Mouse (Mus musculus) CD4-positive, CD25-positive, alpha-beta regulatory T cell, adult 2 months (primary cell): ENCODE results near the gene Dars2.
A peak's percentile ranks its signal among the peaks of the same experiment; 100 is the strongest.

Source experiments
- DNase-seq: peaks from one replicate; pipeline ENCODE4 v3.0.0-alpha.2; 2012; ENCODE audit warnings: low read depth, low spot score

Gene Dars2

DNA sequence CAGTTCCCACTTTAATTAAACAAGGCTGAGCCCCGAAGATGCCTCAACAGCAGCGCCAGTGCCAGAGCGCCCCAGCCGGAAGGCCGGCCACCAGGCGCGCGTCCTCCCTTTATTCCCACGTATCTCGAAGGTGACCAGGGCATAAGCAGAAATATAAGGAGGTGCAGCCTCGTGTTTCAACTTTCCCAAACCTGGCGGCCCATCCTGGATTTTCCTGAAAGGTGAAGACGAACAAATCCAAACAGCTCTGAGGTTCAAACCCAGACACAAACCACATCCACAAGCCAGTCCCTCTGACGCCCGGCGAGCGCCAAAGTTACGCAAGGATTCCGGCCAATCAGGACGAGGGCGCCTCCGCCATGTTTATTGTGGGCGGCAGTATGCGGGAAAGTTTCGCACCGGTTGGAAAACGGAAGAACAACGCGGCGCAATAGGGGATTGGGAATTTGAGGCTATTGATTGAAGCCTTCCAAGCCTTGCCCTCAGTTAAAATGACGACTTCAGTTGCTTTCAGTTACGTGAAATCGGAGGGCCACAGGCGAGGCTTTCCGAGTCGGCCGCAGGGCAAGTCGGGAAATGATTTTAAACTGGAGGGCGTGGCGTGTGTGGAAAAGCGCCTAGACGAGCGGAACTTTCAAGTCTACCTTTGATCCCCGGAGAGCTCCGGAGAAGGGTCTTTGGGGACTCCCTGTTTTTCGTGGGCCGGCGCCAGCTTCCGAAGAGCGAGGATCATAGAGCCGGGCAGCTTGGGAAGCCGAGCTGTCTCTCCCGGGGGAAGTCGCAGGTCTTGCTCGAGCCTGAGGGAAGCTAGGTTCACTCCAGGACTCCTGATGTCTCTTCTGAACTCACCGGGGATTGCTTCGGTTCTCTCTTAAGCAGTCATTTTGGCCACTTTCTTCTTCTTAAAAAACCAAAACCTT lies at the start of gene Dars2, which contains the start of gene Cenpl:
TSS of gene Dars2 (minus strand) at position 307 of the 920 bp plus-strand sequence.
TSS of gene Cenpl (plus strand) at position 362 of the 920 bp plus-strand sequence.
- DNase-seq, result peak; percentile 95

DNA sequence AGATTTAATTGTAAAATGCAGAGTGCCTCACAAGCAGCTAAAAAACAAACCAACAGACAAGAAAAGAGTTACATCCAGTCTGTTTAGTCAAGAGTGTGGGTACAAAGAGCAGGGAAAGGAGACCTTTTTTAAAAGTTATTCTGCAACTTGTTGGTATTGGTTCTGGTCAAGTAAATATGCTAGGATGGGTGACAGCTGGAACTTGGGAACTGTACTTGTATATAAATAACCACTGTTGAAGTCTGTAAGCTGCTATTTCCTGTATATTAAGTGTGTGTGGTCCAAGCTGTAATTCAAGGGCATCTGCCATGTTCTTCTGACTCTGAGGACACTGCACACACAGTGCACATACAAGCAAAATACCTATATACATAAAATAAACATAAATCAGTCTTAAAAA lies 44.1 kb upstream of the Dars2 start:
- DNase-seq, result no peak

DNA sequence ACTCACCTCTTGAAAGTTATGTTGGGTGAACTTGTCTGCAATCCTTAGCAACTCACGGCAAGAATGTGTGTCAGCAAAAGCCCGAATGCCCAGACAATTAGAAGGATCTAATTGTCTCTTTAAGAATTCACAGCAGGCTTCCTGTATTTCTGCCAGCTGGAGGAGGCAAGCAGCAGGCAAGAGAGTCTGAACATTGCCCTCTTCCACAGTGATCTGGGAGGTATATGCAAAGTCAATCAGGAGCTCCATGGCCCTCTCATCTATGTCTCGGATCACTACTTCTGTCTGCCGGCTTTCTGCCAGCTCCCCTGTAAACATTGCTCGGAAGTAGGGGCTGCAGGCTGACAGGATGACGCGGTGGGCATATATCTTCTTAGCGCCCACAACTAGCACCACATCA lies 38.8 kb upstream of the Dars2 start:
- no peak for DNase-seq

DNA sequence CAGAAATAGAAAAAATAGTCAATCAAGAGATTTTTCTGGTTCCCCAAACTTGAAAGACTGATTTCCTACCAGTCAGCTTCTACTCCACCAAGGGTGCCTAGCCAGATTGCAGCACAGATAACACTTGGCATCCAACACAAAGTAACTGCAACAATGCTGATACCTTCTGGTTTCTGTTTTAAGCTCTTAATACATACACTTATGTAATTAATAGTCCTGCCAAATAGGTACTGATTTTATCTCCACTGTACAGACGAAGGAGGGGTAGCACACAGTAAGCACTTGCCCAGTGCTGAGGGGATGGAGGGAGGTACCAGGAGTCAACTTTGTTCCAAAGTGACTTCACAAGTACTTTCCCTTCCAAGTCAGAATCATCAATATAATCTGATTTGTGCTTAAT lies 33.4 kb upstream of the Dars2 start:
- no peak for DNase-seq

DNA sequence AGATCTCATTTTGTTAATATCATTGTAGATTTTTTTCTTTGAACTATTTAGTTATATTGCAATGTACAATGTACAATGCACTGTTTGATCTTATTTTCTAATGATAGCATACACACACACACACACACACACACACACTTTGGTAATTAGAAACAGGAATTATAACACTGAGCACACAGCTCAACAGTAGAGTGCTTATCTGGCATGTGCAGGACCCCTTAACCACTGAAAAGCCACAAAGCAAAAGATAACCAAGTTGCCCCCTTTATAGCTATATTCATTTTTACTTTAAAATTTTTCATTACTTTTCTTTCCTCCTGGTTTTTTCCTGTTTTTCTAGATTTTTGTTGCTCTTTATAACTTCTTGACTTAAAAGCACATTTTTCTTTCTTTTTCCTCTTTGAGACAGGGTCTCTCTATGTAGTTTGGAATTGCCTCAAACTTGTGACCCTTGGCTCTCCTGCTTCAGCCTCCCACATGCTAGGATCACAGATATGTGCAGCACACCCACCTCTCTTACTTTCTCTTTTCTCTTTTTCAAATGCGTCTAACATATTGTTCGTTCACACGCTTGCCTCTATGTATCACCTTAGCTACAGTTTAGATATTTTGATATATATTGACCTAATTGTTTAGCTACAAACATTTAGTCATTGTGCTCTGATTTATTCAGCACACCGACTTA lies 29.4 kb upstream of the Dars2 start:
- DNase-seq, result no peak

DNA sequence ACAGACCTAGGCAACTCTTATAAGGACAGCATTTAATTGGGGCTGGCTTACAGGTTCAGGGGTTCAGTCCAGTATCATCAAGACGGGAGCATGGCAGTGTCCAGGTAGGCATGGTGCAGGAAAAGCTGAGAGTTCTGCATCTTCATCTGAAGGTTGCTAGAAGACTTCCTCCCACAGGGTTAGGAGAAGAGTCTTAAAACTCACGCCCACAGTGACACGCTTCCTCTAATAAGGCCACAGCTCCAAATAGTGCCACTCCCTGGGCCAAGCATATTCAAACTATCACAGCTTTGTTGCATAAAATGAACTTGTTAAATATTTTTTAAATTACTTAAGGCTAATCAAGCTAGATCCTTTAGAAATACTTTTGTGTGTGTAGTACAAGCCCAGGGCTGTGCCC lies 6.8 kb upstream of the Dars2 start:
- DNase-seq, result no peak

DNA sequence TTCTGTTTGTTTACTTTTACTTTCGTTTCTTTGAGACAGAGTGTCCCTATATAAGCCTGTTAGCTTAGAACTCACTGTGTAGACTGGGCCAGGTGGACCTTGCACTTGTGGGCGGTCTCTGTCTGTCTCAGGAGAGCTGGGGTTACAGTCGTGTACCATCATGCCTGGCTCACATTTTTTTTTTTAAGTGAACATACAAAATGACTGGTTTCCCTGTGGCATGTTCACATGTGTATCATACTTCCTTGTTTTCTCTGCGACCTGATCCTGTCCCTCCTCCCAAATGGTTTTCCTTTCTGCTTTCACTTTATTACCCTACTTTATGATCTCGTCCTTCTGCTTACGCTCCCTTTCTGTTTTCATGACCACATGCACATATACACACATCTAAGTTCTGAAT lies 5.8 kb upstream of the Dars2 start:
- peak; percentile 22 for DNase-seq

DNA sequence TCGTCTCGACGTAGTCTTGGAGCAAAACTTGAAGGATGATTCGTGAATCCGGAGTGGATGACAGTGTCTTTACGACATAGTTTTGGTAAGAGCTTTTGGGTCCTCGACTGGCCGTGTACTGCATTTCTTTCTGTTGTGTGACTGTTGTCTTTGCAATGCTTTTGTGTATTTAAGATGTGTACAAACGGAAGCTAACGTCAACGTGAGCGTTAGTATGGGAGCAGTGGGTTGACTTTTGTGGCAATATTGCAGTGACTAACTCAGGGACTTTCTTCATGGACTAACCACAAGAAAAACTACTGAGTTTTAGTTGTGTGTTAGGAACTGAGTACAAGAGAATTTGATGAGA lies 788 bp upstream of the Dars2 start:
- DNase-seq, result peak; percentile 61

DNA sequence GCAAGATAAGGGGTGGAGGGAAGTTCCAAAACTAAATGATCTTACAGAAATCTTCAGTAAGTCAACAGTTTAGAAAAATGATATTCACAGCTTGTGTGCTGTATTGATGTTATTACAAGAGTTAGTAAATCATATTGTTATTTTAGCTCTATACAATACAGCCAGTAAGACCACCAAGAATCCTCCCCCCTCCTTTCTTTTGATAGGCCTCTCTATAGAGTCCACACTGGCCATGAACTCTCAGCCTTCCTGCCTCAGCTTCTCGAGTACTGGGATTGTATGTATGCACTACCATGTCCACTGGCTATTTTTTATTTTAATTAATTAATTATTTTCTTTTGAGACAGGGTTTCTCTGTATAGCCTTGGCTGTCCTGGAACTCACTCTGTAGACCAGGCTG lies 7.1 kb downstream of the Dars2 start:
- DNase-seq, result no peak

DNA sequence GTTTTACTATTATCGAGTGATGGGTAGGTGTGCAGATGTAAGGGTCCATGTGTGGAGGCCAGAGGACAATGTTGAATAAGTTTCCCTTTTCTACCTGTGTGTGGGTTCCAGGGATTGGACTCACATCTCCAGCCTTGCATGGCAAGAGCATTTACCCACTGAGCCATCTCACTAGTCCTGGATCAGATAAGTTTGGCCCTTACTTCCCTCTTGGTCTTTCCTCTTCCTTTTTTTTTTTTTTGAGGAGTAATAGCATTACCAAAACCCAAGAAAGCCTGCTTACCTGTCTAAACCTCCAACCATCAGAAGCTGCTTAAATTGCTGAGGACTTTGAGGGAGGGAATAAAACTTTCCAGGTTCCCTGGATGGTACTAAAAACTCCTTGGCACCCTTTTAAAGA lies 13.3 kb downstream of the Dars2 start:
- no peak for DNase-seq

DNA sequence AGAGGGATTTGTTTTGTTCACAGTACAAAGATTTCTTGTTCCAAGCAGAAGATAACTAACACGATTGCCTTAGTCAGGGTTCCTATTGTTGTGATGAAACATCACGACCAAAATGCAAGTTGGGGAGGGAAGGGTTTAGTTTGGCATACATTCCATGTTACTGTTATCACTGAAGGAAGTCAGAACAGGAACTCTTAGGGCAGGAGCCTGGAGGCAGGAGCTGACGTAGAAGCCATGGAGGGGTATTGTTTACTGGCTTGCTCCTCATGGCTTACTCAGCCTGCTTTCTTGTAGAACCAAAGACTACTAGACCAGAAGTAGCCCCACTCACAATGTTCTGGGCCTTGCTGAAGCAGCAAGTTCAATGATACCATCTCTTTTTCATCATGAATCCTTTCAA lies 23.5 kb downstream of the Dars2 start:
- no peak for DNase-seq

DNA sequence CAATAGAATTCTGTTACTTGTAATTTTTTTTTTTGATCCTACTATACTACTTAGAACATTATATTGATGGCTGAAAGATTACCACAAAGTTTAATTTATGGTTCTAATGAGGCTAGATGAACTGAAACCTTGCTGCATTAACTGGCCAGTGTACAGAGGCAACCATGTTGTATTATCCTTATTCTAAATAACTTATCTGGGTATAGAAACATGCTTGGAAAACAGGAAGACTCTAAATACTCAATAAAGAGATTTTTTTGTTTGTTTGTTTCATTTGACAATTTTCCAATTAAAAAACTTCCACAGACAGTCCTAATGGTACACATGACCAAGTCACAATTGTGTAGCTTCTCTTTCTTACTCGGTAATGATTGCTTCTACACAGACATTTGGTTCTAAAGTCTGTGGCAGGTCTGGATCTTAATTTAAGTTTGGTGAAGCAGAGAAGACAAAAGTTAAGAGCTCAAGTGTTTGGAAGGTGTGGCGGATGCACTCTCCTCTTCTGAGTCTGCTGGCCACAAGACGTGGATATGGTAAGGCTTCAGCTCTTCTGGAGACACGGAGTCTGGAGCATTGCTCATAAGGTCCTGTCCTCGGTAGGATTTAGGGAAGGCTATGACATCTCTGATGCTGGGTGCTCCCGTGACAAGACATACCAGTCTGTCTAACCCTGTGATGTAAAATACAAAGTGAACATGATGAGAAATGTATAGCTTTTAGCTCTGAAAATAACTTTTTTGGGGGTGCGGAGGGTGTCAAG lies 29.0 kb downstream of the Dars2 start:
- no peak for DNase-seq

DNA sequence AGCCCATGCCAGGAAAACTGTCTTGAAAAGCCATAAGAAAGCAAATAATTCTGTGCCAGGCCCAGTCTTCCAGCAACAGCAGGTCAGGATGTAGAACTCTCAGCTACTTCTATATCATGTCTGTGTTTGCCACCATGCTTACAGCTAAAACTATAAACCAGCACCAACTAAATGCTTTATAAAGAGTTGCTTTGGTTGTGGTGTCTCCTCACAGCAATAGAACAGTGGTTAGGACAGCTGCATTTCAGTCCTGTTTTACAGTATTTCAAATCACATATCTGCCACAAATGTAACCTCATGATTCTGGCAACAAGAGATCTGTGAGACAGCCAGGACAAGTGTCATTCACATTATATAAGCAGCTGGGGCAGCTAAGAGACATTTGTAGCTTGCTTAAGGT lies 29.6 kb downstream of the Dars2 start:
- no peak for DNase-seq

DNA sequence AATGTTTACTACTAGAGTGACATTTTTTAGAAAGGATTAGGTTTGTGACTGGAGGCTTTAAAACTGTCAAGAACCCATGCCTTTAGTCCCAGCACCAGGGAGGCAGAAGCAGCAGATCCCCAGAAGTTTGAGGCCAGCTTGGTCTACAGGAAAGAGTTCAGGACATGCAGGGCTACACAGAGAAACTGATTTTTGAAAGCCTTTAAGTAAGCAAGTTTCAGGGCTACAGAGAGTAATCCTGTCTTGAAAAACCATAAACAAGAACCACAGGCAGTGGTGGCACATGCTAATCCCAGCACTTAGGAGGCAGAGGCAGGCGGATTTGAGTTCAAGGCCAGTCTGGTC lies 30.1 kb downstream of the Dars2 start:
- DNase-seq, result no peak

DNA sequence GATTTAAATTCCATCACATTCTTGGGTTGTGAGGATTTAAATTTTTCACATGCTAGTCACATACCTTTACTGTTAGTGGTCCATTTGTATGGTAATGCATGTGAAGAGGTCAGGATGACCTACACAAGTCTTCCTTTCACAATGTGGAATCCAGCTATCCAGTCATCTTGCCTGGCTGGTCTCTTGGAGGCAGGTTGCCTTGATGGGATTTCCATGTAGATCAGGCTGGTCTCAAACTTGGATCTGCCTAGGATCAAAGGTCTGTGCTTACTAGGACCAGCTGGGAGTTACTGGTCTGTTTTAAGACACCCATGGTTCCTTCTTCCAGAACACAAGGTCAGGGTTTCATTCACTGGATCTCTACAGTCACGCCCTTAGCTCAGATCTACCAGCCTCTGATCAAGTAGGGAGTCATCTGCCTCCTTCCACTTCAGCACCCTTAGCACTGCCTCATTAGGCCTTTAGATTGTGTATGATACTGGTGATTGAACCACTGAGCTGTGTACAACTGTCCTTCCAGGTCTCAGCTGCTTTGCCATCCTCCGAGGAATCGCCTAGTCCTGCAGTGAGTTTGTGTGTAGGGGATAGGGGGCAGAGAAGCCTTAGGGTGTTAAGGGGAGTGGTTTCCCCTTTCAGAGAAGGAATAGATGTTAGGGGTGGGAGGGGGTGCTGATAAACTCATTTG lies 30.6 kb downstream of the Dars2 start:
- DNase-seq, result peak; percentile 15

DNA sequence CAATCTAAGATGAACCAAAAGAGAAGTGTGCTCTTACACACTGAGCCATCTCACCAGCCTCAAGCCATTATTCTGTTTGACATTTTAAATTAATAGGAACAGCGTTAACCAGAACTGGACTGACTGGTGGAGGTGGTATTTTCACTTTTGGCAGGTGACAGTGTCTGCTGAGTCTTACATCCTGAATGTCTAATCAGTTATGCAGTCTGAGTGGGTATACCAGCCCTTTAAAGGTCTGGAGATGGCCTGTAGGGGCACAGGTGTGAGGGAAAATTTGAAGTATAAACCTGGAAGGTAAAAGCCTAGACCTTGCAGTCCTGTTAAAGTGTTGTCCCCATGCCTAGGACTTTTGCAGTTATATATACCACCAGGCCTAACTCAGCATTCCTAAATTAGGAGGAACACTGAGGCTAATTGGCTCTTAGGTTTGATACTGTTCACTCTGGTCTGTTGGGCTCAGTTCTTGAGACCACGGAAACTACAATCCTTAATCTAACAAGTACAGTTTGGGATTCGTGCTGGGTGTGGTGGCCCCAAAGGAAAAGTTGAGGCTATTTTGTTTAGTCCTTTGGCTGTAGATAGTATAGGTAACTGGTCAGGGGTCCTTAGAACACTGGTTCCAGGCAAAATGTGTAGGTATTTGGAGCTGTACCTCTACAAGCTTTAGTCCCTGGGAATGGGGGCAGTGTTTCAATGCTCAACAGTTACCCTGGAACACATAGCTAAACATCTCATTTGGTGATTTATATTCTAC lies 31.3 kb downstream of the Dars2 start:
- DNase-seq, result peak; percentile 19

DNA sequence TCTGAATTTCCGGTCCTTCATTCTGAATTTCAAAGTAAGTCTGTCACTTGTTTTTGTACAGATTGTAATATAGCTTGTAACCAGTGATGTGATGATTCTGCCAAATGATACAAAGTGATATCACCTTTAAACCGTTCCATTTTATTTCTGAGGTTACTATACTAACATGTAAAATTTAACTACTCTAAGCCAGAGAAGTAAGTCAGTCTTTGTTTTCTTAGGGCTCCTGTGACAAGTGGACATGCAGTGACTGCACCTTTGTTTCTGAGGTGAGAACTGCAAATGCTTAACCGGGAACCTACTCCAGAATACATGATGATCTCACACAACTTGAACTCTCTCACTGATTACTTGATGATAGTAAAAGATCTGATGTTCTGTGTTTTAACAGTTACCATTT lies 32.5 kb downstream of the Dars2 start:
- peak; percentile 12 for DNase-seq

DNA sequence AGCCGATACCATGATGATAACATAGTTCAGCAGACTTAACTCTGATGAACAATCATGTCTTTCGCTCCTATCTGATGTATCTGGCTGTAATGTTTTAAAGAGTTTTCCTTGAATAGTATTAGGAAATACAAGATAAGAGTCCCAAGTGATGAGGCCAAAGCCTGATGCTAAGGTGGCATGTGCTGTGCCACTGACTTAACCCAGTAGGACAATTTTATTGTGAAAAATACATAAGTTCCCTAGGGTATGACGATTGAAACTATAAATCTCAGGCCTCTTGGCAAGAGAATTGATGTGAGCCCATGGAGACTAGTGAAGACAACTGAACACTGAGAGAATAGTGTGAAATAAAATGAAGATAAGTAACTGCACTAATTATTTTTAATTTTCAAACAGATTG lies 32.9 kb downstream of the Dars2 start:
- peak; percentile 11 for DNase-seq

DNA sequence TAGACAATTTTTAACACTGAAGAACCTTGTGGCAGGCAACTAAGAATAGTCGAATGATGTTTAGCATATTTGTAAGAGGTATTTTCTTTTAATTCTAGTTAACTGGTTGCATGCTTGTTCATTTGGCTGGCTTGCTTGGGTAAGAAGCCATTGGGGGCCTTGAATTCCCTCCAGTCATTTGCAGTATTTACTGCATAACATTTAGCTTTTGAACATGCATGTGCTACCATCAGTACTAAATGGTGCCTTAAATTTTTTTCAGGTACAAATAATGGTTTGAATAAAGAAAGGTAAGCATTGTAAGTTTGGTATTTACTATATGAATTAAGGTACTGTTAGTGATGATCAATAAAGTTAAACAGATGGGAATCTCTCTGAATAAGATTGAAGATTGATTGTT lies 33.4 kb downstream of the Dars2 start:
- no peak for DNase-seq

DNA sequence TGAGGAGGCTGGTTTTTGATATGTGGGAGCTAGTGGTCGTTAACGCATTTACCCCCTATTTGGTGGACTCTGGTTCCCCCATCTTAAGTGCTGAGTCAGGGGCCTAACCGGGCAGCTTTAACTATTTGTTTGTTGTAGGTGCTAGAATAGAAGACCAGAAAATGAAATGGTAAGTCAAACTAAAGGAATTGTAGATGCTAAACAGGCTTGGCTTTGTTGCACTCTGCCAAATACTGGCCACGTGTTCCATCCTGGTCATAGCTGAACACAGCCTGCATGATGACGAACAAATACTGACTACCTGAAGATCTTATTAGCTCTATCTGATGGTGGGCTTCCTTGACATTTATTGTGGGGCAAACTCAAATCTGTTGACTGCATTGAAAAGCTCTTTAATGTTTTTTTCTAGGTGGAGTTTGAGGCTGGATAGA lies 34.0 kb downstream of the Dars2 start:
- DNase-seq, result peak; percentile 33

DNA sequence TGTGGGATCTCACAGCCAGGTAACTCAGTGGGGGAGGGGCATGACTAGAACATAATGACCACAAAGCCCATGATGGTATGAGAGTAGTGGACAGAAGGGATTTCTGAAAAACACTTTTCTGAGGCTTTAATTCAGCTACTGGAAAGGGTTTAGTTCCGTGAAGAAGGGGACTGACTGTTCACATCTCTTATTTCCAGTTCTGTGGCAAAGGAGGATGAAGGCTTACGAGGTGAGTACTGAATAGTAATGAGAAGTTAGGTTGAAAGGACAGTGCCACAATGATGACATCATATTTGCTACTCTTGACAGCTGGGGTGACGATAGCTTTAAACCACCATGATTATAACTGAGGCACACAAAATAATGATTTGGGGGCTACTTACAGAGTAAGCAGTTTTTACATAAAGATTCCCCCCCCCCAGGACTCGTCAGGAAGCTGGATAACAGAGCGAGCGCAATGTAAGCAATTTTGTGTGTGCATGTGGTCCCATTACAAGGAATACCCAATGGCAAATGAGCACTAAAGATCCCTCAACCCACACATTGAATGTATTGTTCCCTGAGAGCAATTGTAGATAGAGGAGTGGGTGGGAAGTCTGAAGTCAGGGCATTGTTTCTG lies 34.6 kb downstream of the Dars2 start:
- DNase-seq, result peak; percentile 51
